Mouse (Mus musculus) liver, postnatal 0 days (tissue): ENCODE data around the gene Mfsd1.

Experiments used
- CTCF ChIP-seq: sonication (generic); IDR thresholded peaks from 2 replicates; pipeline ENCODE4 v1.5.1; 2016; ENCODE audit warnings: antibody characterized with exemption, low read depth
- EP300 ChIP-seq: IDR thresholded peaks from 2 replicates; pipeline ENCODE4 v1.6.1; 2016; ENCODE audit warnings: antibody characterized with exemption, low read depth, mild to moderate bottlenecking

GRCm38 (mm10) chr3:67568015-67568618 lies 14.4 kb upstream of the Mfsd1 start:
- TF ChIP-seq CTCF (peak; percentile 94), EP300 (no peak)
